Mouse (Mus musculus) heart, postnatal 25 days (tissue): Measurements from ENCODE around the gene Slc45a1. TPM values are rescaled to one million over a fixed set of nuclear protein-coding genes. Genes with fewer than 3 reads are reported as not detected.
"Not testable (repeated sequence)": the region's sequence is repeated elsewhere in the genome, so short reads cannot be mapped to it uniquely, and the experiment has no call there.

Source experiments
- DNase-seq: peaks from one replicate; pipeline ENCODE4 v3.0.0; 2022; ENCODE audit warnings: low spot score
- intact Hi-C: fragments of 180-260 bp; cut with DNase I; formaldehyde crosslinking; loops from one replicate; pipeline ENCODE4 v1.15.1; 2025
- total RNA-seq, 2 experiments: library from RNA; stranded (reverse); gene quantifications; 2 replicates each; pipeline ENCODE4 v1.2.3; 2021

The Slc45a1 gene
- total RNA-seq, 2 experiments from 2014 or later: not detected

- DNase-seq: no peak
- intact Hi-C loops: loop anchor here (5.0 kb wide), 1 partner anchor 41 kb away; no protein-coding TSS in a partner anchor
Measured at GRCm38 (mm10) chr4:150608670-150609069, 43.3 kb downstream of the Slc45a1 start.

GRCm38 (mm10) chr4:150606449-150607161 is 45.4 kb downstream of the Slc45a1 start:
- no peak for DNase-seq
- intact Hi-C loops: loop anchor here (5.0 kb wide), 1 partner anchor 39 kb away; no protein-coding TSS in a partner anchor

- intact Hi-C loops: loop anchor here (5.0 kb wide), 1 partner anchor 39 kb away; no protein-coding TSS in a partner anchor
- DNase-seq: no peak
Measured at GRCm38 (mm10) chr4:150605804-150606203, 46.2 kb downstream of the Slc45a1 start.

- intact Hi-C loops: no loop called here
- DNase-seq: no peak
Measured at GRCm38 (mm10) chr4:150603366-150604061, 48.5 kb downstream of the Slc45a1 start.

DNA sequence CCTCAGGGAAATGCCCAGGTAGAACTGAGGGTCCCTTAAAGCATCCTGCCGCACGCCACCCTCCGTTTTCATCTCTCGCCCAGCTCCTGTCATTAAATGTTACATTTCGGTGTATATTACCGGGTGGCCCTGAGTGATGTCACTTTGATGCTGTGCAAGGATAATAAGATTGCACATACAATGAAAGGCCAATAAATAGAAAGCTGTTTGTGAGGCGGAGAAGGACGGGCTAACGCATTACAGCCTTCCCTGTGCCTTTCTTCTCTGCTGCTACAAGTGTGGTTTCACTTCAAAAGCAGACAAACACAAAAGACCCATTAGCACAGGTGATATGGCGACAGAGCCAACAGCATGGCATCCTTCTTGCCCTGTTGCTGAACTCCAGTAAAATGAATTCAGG is 50.5 kb downstream of the Slc45a1 start:
- intact Hi-C loops: no loop called here
- no peak for DNase-seq

DNA sequence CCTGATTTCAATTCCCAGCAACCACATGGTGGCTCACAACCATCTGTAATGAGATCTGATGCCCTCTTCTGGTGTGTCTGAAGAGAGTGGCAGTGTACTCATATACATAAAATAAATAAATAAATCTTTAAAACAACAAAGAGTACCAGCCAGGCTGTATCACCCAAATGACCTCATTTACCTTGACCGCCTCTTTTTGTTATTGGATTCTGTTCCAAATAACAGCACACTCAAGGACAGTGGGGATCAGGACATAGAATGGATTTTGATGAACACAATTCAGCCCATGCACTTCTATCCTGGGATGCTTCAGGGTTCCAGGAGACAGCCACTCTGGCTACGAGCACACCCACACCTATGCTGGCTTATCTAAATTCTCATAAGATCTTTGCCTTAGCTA is 51.5 kb downstream of the Slc45a1 start:
- DNase-seq, intact Hi-C loops: not testable (repeated sequence)

DNA sequence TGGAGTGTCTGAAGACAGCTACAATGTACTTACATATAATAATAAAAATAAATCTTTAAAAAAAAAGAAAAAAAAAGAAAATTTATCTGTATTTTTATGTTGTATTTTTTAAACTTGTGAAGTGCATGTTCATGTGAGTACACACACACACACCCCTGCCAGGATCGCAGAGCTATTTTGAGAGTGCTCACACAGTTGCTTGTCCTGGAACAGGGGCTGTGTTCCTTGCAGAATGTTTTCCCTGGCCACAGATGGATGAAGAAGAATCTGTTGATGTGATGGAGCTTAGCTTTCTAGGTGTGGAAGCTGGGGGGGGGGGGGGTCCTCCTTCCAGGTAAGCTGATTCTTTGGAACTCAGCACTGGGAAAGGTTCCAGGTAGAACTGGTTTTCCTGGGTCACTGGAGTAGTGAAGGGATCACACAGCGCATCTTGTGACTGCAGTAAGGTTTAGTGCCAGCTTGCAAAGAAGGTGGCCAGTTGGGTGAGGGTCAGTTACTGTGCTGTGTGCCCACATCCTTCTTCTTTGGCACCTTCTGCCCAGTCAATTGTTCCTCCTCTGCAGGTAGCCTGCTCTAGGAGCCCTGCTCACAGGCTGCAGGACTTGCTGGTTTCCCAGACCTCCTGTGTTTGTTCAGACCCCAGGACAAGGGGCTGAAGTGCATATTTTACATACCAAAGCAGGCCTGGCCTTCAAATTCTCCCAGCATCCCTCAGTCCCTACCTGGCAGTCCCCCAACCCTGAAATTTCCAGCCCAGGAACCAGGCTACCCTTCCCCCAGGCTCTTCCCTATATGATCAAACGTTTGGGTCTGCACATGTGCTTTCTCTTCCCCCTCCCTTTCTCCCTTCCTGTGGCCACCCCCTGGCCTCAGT is 52.6 kb downstream of the Slc45a1 start:
- no peak for DNase-seq
- intact Hi-C loops: no loop called here

- intact Hi-C loops: no loop called here
- DNase-seq: no peak
Measured at GRCm38 (mm10) chr4:150598686-150599085, 53.3 kb downstream of the Slc45a1 start.

DNA sequence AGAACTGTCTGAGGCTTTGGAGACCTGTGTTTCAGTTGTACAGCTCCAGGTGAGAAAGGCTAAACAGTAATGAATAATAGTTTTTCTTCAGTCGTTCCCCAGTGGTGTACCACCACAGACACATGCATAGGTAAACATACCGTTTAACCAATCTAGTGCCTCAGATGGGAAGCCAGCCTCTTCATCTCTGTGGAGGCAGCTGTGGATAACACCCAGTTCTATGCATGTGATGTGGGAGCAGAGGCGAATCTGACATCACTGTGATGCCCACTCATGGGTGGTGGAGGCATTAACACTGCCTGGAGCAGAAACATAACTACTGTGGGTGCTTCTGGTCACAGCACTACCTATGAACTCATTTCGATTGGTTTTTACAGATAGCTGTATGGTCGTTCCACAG is 56.0 kb downstream of the Slc45a1 start:
- intact Hi-C loops: no loop called here
- no peak for DNase-seq

- no peak for DNase-seq
- intact Hi-C loops: no loop called here
Measured at GRCm38 (mm10) chr4:150595071-150595470, 56.9 kb downstream of the Slc45a1 start.

- intact Hi-C loops: no loop called here
- DNase-seq: no peak
Measured at GRCm38 (mm10) chr4:150594298-150594829, 57.6 kb downstream of the Slc45a1 start.

- intact Hi-C loops: no loop called here
- DNase-seq: no peak
Measured at GRCm38 (mm10) chr4:150593473-150594217, 58.3 kb downstream of the Slc45a1 start.

GRCm38 (mm10) chr4:150592087-150592486 is 59.9 kb downstream of the Slc45a1 start:
- intact Hi-C loops: no loop called here

GRCm38 (mm10) chr4:150591602-150592001 is 60.4 kb downstream of the Slc45a1 start:
- DNase-seq: no peak
- intact Hi-C loops: no loop called here

More at GRCm38 (mm10) chr4:150592087-150592486, 59.9 kb downstream of the Slc45a1 start:
- DNase-seq: no peak

DNA sequence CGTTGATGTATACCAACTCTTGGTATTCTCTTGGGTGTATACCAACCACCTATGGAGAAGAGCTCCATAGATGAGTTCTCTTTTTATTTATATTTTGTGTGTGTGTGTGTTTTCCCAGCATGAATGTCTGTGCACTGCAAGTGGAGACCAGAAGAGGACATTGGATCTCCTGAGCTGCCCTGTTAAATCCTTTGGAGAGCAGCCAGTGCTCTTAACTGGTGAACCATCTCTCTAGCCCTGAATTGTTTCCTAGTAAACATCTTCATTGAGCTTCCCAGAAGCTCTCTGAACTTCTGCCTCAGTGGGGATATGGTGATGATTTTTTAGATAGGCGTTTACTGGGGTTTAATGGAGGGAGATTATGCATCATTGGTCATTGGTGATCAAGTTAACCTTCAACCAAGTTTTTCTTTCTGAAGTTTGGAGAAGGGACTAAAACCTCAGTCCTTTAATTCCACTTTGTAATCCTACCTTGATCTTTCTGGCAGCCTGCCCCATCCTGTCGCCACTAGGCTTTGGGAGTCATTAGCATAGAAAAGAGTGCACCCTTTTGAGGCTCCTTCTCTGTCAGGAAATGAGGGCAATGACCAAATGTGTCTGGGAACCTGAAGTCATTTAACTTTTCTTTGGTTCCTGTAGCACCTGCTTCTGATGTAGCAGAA is 61.2 kb downstream of the Slc45a1 start:
- no peak for DNase-seq
- intact Hi-C loops: no loop called here

DNA sequence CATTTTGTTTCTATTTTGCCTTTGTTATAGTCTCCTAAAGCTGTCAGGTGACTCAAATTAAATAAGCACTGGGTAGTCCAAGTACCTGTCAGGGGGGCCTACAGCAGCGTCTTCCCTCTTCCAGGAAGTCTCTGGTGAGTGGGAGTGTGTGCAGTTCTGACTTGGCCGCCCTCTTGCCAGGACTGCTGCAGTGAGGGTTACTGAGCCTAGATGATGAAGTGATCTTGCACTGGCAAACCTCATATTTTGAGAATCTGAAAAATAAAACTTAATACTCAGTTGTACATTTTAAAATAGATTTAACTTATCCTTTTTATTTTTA is 63.7 kb downstream of the Slc45a1 start:
- no peak for DNase-seq
- intact Hi-C loops: no loop called here

DNA sequence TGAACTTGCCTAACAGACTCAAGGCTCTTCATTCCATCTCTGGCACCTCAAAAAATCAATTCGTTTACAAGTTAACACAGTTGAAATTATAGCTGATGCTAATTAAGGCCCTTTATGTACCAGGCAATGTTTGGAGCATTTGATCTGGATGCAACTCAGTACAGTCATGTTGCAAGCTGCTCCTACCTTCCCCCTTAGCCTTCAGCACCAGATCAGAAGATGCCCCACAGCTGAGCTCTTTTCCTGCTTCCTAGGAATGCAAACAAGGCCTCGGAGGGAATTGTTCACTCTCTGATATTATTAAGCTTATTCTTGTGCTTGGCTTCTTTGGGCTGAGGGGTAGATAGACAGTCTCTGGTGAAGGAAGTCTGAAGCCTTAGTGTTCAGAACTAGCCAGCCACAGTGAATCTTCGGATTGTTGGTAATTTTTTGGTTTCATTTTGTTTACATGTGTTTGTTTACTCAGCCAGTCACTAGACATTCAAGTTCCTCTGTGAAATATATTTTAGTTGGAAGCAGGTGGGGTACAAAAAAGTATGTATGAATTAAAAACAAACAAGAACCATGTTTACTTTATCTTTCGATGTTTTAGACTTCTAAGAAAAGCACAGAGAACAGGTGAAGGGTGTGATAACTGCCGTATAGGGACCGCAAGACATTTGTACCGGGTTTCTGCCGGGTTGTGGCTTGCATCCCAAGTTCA is 64.2 kb downstream of the Slc45a1 start:
- intact Hi-C loops: no loop called here
- no peak for DNase-seq

- no peak for DNase-seq
- intact Hi-C loops: no loop called here
Measured at GRCm38 (mm10) chr4:150586275-150586674, 65.7 kb downstream of the Slc45a1 start.
